Mouse (Mus musculus): ENCODE measurements around the gene Kcnmb1. TPM values are rescaled to one million over a fixed set of nuclear protein-coding genes. Genes with fewer than 3 reads are reported as not detected.

The Kcnmb1 gene
- total RNA-seq, 1 experiment from 2014 or later, result not detected

DNA sequence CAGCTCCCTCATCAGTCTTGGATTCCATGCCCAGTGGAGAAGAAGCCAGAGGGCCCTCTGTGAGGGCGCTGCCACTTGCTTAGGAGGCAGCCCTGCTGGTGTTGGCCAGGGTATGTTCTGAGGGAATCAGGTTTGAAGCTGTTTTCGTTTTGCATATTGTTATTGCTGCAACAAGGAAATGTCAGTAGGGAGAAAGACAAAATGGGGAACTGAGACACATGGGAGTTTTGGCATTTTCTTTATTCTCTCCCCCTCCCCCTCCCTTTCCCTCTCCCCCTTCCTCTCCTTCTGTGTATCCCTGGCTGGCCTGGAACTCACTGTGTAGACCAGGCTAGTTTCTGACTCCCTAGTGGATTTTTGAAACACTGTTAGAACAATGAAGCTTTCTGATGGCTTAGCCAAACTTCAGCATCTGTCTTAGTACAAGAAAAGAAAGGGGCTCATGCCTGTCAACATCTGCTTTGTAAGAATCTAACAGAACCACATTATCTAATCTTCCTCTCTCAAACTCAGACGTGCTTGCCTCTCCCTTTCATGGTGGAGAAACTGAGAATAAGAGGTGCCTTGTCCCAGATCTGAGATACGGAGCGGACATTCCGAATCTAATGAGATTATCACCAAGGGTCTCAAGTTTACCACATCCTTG, 49.3 kb downstream of the Kcnmb1 start:
- ATAC-seq (replicated peaks in 1 of 2; ENCODE audit: insufficient read depth in 1 of 2, low FRiP score in 2 of 2, low TSS enrichment in 1 of 2, low read depth in 1 of 2, poor library complexity in 2 of 2, severe bottlenecking in 2 of 2), result no peak

Other genes with a start within 250 kb of the Kcnmb1 start
- not detected in 2 replicates for gene Kcnip1, start 30.1 kb downstream of the Kcnmb1 start, total RNA-seq (2017)
- 57.2 and 60.3 TPM in 2 replicates for gene Lcp2, start 83.9 kb downstream of the Kcnmb1 start, total RNA-seq (2017)
- gene 4930469K13Rik, start 135.5 kb downstream of the Kcnmb1 start, total RNA-seq (2017), result not detected in 2 replicates
- not detected in 2 replicates for gene Foxi1, start 245.1 kb downstream of the Kcnmb1 start, total RNA-seq (2017)

Measured in hematopoietic stem cell, adult 5-6 weeks (primary cell).